Comparison of ENCODE assay signal across 24 mouse cellular contexts in genomic region chr6:84044679-84045078, GRCm38 (mm10). TPM values are rescaled to one million over a fixed set of nuclear protein-coding genes. Genes with fewer than 3 reads are reported as not detected.
DNase-seq lines count a peak whose midpoint lies in the region; TF ChIP-seq lines count a peak whose summit lies in the region.
"Had no signal": no experiment of that assay in that cellular context is flagged by ENCODE, and none has a peak within 500 bp of the region (broad histone marks: within the 10 kb centered on the region; RNA-seq: fewer than 3 reads in every experiment).

No protein-coding gene starts in this region.

- TF ChIP-seq EP300 in ES-Bruce4 (IDR thresholded peaks at IDR 0.05; ENCODE audit: insufficient read depth, low read depth, low read length) = peak; percentile 84

- H3K9ac ChIP-seq in ES-Bruce4 (ENCODE audit: low read depth, poor library complexity, severe bottlenecking) (no peak overlapping the region), ES-E14 (ENCODE audit: insufficient read depth, low read depth, low read length, poor library complexity, severe bottlenecking) (no peak overlapping the region)
- H3K9ac ChIP-seq: embryonic facial prominence, embryonic 13.5 days; embryonic facial prominence, embryonic 15.5 days; forebrain, embryonic 13.5 days; forebrain, embryonic 15.5 days had no signal

- in situ Hi-C loops in ES-E14 (cut with MboI; ENCODE audit: low sequenced_read_pairs in 2 of 2, unreplicated experiment in 2 of 2) = no loop called here

- H3K4me3 ChIP-seq in E14TG2a.4 (replicated peaks; ENCODE audit: low read length) = 0 out of 2 replicates have a peak overlapping the region, but pooled peaks have one; percentile 5
- H3K4me3 ChIP-seq in ES-Bruce4 (ENCODE audit: low read depth, low read length) = no peak overlapping the region
- 0 out of 4 replicates have a peak overlapping the region, but pooled peaks of 1 of the 2 experiments have one; percentile 19 for H3K4me3 ChIP-seq in ES-E14 (ENCODE audit: insufficient read depth in 1 of 2, low read depth in 1 of 2, low read length in 2 of 2, poor library complexity in 1 of 2, severe bottlenecking in 1 of 2)
- H3K4me3 ChIP-seq: embryonic facial prominence, embryonic 13.5 days; embryonic facial prominence, embryonic 15.5 days; erythroblast, embryonic 14.5 days; forebrain, embryonic 10.5 days; forebrain, embryonic 13.5 days; forebrain, embryonic 15.5 days had no signal

- peaks cover 61% of the 10 kb centered on the region for H3K4me1 ChIP-seq in E14TG2a.4 (replicated peaks; ENCODE audit: low read depth, low read length)
- peaks cover 6% of the 10 kb centered on the region for H3K4me1 ChIP-seq in ES-Bruce4 (ENCODE audit: control insufficient read depth, insufficient read depth, low read length)
- H3K4me1 ChIP-seq in ES-E14 (ENCODE audit: control insufficient read depth in 2 of 2, insufficient read depth in 2 of 2, low read length in 2 of 2, poor library complexity in 1 of 2) = peaks cover 0 to 14% of the 10 kb centered on the region in 2 experiments; a peak in 2 of 4 replicates
- H3K4me1 ChIP-seq: embryonic facial prominence, embryonic 13.5 days; embryonic facial prominence, embryonic 15.5 days; forebrain, embryonic 10.5 days; forebrain, embryonic 13.5 days; forebrain, embryonic 15.5 days had no signal

- no peak for TF ChIP-seq POLR2A in ES-Bruce4 (IDR thresholded peaks at IDR 0.05; ENCODE audit: insufficient read depth, low read length)

- no peak for TF ChIP-seq CTCF in E14TG2a.4 (conservative IDR thresholded peaks at IDR 0.05; ENCODE audit: low read length)
- TF ChIP-seq CTCF in ES-Bruce4 (IDR thresholded peaks at IDR 0.05; ENCODE audit: low read depth, low read length) = no peak

- DNase-seq in ES-E14 (ENCODE audit: low read depth, low spot score) (peak; percentile 60), ZHBTc4 (ENCODE audit: low read depth, low spot score) (peak; percentile 87)
- no peak for DNase-seq in cerebellum, adult 11-12 months
- DNase-seq in retina, postnatal 1 day = no peak
- no peak for DNase-seq in layer of hippocampus, adult 18-20 months (ENCODE audit: low spot score in 2 of 2)
- DNase-seq: adrenal gland, adult 8-10 months; adrenal gland, postnatal 14 days; adrenal gland, postnatal 36 days; cerebellum, adult 18-20 months; cerebellum, adult 8-10 months; cerebellum, adult 9-11 months; cerebellum, postnatal 14 days; cerebellum, postnatal 36 days; embryo, embryonic 11 days had no signal

- H3K27ac ChIP-seq in ES-Bruce4 (ENCODE audit: insufficient read depth, low read length) (peak overlapping the region; percentile 82), ES-E14 (ENCODE audit: insufficient read depth, low read depth, low read length, poor library complexity, severe bottlenecking) (peak overlapping the region; percentile 94)
- H3K27ac ChIP-seq: embryonic facial prominence, embryonic 13.5 days; embryonic facial prominence, embryonic 15.5 days; forebrain, embryonic 10.5 days; forebrain, embryonic 13.5 days; forebrain, embryonic 15.5 days had no signal

- H3K27me3 ChIP-seq in E14TG2a.4 (ENCODE audit: insufficient read depth, low read length) (no peaks in the 10 kb centered on the region), ES-Bruce4 (ENCODE audit: control insufficient read depth, insufficient read depth, low read length, poor library complexity, severe bottlenecking) (no peaks in the 10 kb centered on the region)
- H3K27me3 ChIP-seq: embryonic facial prominence, embryonic 13.5 days; embryonic facial prominence, embryonic 15.5 days; forebrain, embryonic 13.5 days; forebrain, embryonic 15.5 days had no signal

- H3K36me3 ChIP-seq in E14TG2a.4 (ENCODE audit: insufficient read depth, low read length) = no peaks in the 10 kb centered on the region
- H3K36me3 ChIP-seq in ES-Bruce4 (ENCODE audit: control insufficient read depth, insufficient read depth, low read length, poor library complexity, severe bottlenecking) = no peaks in the 10 kb centered on the region
- no peaks in the 10 kb centered on the region for H3K36me3 ChIP-seq in ES-E14 (ENCODE audit: control insufficient read depth, insufficient read depth, low read length, poor library complexity, severe bottlenecking)
- H3K36me3 ChIP-seq: embryonic facial prominence, embryonic 13.5 days; embryonic facial prominence, embryonic 15.5 days; forebrain, embryonic 10.5 days; forebrain, embryonic 15.5 days had no signal

- H3K9me3 ChIP-seq in E14TG2a.4 (ENCODE audit: low read length) = no peaks in the 10 kb centered on the region
- H3K9me3 ChIP-seq in ES-Bruce4 (replicated peaks; ENCODE audit: control insufficient read depth, insufficient read depth, low read length, poor library complexity, severe bottlenecking) = no peaks in the 10 kb centered on the region
- H3K9me3 ChIP-seq in ES-E14 (ENCODE audit: control insufficient read depth, insufficient read depth, low read depth, low read length) = no peaks in the 10 kb centered on the region
- H3K9me3 ChIP-seq: embryonic facial prominence, embryonic 13.5 days; embryonic facial prominence, embryonic 15.5 days; forebrain, embryonic 10.5 days; forebrain, embryonic 13.5 days; forebrain, embryonic 15.5 days had no signal

TF ChIP-seq in ES-E14, 5 proteins besides CTCF, POLR2A, EP300 and RAD21:
- no peak for TF ChIP-seq MAFK (IDR thresholded peaks at IDR 0.05; ENCODE audit: insufficient read depth, low read depth, low read length)
- TF ChIP-seq ZNF384 (IDR thresholded peaks at IDR 0.05; ENCODE audit: low read depth, low read length) = no peak
- no peak for TF ChIP-seq ZC3H11A (IDR thresholded peaks at IDR 0.05; ENCODE audit: borderline replicate concordance, low read depth, low read length)
- no peak for TF ChIP-seq HCFC1 (IDR thresholded peaks at IDR 0.05; ENCODE audit: borderline replicate concordance, insufficient read depth, low read length)

RNA-seq across cellular contexts. Expression of gene Dysf, which starts 36.3 kb away (rescaled TPM):
- polyA plus RNA-seq in ES-Bruce4 (2011; ENCODE audit: insufficient read depth, insufficient read length, low read depth, missing spikeins) = 15.0 and 18.5 TPM in 2 replicates
- total RNA-seq in ES-E14 (2012; rRNA removed) = 10.0 and 12.8 TPM in 2 replicates
- total RNA-seq in layer of hippocampus, adult 18-20 months (2021) = 1 to 10 TPM; 1.5 to 2.9 TPM
- total RNA-seq: common myeloid progenitor, adult 5-6 weeks; MEL had no signal

Comparison
In these comparisons a context has a peak if more than half of its experiments do, and no peak if none do; other contexts are left out.
1. DNase-seq: peak in ES-E14 (single experiment) and ZHBTc4 (single experiment); none in cerebellum, adult 11-12 months (single experiment), retina, postnatal 1 day (single experiment) and layer of hippocampus, adult 18-20 months (0 of 2).